Mouse (Mus musculus): ENCODE results near the gene Kcnj3.

Gene Kcnj3

DNA sequence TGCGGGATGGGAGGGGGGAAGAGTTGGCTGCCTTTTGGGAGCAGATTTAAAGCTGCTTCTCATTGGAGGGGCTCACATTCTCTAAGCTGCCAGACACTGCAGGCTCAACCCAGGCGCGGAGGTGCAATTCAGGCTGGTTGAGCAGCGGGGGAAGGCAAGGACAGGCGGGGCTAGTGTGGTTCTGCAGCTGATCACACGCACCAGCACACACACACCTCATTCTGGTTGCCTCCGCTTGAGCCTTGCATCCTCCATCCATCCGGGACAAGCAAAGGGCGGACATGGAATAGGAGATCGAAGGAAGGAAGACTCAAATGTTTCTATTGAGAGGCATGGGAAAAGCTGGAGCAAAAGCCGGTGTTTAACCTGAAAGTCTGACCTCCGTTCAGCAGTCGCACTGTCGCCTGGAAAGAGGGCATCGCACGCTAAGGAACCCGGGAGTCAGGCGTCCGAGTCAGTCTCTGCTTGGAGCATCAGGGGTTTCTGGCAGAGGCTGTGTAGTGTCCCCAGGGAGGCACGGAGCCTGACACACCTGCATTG is at the start of gene Kcnj3:
Gene Kcnj3 (plus strand): TSS at position 250 of the 540 bp plus-strand sequence.
- no peak for TF ChIP-seq GATA4 (IDR thresholded peaks at IDR 0.05; ENCODE audit: insufficient replicate concordance, low read length)

DNA sequence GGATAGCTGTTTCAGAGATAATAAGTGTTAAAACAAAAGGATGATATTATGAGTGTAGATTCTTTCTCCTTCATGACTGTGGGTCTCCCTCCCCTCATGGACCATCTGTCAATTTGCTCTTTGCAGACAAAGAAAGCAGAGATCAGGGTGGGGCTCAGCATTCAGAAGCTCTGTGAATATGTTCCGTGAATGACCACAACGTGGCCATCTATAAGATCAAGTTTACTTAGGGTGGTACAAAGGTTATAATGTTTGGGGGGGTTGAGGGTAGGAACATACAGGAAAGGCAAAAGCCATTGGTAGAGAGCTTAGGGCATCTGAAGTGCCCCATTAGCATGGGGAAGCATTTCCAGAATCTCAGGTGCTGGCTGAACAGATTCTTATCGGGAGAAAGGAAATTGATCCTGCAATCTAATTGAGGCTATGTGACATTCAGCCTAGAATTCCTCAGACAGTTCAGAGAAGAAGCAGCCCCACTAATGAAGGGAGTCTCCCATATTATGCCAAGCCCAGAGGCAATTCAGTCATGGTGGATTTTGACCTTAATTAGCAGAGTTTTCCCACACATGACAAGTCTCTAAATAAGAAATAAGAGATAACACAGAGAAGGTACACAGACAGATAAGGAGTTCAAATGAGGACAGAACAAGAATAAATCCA is 45.3 kb upstream of the Kcnj3 start:
- TF ChIP-seq GATA4 (IDR thresholded peaks at IDR 0.05; ENCODE audit: insufficient replicate concordance, low read length) = no peak

DNA sequence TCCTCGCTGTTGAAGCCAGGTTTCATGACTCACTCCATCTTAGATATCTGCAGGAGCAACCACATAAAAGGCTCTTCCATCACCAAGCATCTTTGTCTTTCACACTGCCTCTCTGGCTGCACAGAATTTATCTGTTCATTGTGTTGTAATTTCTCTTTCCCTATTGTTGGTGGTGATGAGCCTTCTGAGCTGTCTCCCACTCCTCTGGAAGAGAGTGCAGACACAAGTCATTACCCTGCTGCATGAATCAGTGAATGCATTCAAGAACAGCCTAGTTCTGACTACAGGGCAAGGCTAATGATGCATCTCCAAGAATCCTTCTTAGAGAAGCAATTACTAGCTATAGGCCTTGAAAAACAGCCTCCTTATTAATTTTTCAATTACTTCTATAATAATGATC is 30.5 kb upstream of the Kcnj3 start:
- no peak for TF ChIP-seq GATA4 (IDR thresholded peaks at IDR 0.05; ENCODE audit: insufficient replicate concordance, low read length)

DNA sequence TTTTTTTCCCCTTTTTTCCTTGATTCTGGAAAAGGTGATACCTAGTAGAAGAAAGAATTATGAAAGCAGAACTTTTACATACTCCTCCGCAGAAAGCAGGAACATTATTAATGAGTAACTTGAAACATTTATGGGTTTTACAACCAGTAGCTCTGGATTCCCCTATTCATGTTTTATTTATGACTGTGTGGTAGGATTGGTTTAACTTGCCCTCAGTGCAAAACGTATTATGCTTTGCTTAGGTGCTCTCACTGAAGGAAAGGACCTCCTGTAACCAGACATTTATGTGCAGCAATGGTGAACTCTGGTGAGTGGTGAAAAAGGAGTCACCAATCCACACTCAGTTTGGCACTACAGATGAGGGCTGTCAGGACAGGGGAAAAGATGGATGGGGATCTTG is 8.1 kb upstream of the Kcnj3 start:
- TF ChIP-seq GATA4 (IDR thresholded peaks at IDR 0.05; ENCODE audit: insufficient replicate concordance, low read length) = no peak

DNA sequence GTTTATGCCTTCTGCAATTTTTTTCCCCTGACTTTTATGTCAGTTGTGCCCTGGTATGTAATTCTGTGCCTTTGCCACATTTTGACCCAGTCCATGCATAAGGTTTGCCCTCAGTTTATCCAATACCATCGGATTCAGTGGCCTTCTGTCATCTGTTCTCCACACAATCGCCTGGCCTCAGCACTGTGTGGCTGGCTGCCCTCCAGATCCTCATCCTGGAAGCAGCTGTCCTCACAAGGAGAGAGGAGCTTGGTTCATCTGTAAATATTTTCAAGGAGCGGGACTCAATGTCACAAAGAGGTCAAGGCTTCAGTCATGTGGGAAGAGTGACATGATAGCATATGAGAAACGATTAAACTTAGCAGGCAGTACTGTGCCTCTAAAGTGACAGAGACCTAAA is 3.7 kb upstream of the Kcnj3 start:
- no peak for TF ChIP-seq GATA4 (IDR thresholded peaks at IDR 0.05; ENCODE audit: insufficient replicate concordance, low read length)

DNA sequence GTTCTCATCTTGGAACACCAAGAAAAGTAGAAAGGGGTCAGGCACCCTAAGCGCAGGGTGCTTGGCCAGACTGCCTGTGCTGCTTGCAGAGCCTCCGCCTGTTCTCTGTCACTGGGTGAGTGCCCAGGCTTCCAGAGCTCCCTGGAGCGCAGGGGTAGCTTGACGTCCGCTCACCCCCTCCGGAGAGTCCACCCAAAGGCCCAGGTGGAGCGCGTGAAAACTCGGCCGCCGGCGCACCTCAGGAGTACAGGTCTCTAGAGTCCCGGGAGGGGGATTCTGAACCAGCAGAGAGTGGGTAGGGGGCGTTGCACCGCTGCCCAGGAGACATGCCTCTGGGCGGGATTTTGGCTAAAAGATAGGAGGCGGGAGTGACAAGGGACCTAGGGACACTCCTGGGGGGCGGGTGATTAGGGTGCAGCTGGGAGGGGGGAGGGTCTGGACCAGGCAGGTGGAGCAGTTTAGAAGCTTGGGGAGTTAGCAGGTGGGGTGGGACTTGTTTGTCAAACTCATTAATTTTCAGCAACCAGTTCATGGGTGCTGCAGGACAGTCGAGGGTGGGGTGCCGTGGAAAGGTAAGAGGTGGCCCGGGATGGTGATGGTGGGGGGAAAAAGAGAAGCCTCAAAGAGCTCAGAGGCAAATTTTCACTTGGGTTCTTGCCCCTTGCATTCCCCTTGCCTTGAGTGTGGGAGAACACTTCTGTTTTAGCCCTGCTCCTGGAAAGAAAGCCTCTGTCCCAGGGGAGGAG is 664 bp downstream of the Kcnj3 start:
- no peak for TF ChIP-seq GATA4 (IDR thresholded peaks at IDR 0.05; ENCODE audit: insufficient replicate concordance, low read length)

DNA sequence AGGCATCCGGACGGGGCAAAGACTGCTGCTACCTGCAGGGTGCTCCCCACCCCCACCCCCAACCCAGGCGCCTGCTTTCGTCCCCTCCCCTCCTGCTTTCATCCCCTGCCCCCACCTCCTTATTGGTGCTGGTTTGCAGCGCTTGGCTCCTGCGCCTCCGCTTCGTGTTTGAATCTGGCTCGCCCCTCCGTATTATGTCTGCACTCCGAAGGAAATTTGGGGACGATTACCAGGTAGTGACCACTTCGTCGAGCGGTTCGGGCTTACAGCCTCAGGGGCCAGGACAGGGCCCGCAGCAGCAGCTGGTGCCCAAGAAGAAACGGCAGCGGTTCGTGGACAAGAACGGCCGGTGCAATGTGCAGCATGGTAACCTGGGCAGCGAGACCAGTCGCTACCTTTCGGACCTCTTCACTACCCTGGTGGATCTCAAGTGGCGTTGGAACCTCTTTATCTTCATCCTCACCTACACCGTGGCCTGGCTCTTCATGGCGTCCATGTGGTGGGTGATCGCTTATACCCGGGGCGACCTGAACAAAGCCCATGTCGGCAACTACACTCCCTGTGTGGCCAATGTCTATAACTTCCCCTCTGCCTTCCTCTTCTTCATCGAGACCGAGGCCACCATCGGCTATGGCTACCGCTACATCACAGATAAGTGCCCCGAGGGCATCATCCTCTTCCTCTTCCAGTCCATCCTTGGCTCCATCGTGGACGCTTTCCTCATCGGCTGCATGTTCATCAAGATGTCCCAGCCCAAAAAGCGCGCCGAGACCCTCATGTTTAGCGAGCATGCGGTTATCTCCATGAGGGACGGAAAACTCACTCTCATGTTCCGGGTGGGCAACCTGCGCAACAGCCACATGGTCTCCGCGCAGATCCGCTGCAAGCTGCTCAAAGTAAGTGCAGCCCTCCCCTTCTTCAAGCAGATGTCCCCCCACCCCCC is 1.5 kb downstream of the Kcnj3 start:
- no peak for TF ChIP-seq GATA4 (IDR thresholded peaks at IDR 0.05; ENCODE audit: insufficient replicate concordance, low read length)

DNA sequence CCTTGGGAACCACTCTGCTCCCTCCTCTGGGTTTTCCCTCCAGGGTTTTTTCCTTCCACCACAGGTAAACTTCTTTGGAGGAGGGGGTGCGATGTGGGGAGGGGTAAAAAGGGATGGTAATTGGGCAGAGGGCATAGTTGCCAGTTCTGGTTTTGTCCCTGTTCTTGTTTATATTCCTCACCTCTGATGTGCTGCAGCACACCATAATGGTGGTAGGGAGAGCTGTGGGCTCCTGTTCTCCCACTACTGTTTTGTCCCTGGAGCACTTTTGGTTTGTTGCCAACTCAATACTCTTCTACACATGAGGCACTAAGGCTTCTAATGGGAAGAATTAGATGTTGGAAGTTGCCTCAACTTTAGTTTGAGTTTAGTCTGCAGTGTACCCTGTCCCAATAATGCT is 2.2 kb downstream of the Kcnj3 start:
- TF ChIP-seq GATA4 (IDR thresholded peaks at IDR 0.05; ENCODE audit: insufficient replicate concordance, low read length) = no peak

DNA sequence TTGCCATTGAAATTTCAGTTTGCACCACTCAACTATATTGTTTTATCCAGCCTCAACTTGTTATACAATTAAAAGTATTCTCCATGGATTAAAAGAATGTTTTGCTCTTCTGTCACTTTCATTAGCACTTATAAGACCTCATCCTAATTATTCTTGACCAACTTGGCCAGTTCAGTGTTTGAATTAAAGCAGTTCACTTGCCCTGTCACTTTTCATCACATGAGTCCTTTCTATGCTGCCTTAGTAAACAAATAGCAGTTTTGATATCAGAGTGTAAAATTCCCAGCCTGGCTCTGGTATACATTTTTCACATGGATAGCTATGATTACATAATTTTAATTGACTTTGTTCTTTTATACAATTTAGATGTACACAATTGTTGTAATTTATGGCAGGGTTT is 3.4 kb downstream of the Kcnj3 start:
- TF ChIP-seq GATA4 (IDR thresholded peaks at IDR 0.05; ENCODE audit: insufficient replicate concordance, low read length) = no peak

DNA sequence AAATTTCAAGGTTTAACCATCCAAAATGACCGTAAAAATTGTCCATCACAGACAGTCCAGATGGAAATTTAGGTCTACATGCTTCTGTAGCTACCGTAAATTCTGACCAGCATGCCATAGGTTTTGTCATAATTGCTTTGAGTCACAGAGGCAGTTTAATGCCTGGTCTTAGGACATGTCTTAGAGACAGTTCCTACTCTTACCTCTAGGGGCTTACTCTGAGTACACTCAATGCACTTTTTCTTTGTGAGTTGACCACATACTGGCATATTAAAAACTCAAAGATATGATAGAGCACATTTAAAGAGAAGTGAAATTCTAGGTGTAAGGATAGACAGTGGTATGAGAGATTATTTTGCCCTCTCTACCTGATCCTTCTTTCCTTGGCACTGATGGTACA is 6.2 kb downstream of the Kcnj3 start:
- no peak for TF ChIP-seq GATA4 (IDR thresholded peaks at IDR 0.05; ENCODE audit: insufficient replicate concordance, low read length)

DNA sequence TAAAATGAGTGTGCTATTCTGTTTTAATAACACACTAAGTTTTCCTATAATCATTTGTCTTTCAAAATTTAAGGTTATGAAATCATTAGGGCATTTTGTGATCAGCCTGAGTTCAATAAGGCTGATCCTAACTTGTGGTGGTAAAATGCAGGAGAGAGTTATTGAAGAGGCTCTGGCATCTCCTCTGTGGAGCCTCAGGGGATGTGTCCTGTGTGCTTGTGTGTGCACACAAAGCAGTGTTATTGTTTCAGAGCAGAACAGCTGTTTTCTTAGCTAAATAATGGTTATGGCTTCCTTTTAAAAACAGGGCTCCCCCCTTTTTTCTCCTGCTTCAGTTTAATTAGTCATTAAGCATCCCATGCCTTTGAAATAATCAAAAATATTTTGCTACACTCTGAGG is 11.5 kb downstream of the Kcnj3 start:
- TF ChIP-seq GATA4 (IDR thresholded peaks at IDR 0.05; ENCODE audit: insufficient replicate concordance, low read length) = no peak

DNA sequence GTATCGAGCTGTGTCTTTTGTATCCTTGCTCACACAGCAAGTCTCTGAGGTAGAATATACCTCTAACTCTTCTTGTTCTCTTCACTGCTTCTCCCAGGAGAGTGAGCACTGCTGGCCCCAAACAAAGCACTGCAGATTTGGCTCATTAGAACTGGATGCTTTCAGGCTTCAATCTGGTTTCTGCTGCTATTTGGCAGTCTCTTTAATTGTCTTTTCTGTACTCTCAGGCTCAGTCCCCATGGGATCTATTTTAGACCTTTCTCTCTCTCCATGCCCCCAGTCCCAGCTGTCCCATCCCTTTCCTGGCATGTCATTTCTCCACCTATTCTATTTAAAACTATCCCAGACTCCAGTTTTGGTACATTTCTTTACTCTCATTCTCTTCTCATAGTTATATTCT is 15.0 kb downstream of the Kcnj3 start:
- TF ChIP-seq GATA4 (IDR thresholded peaks at IDR 0.05; ENCODE audit: insufficient replicate concordance, low read length) = no peak

DNA sequence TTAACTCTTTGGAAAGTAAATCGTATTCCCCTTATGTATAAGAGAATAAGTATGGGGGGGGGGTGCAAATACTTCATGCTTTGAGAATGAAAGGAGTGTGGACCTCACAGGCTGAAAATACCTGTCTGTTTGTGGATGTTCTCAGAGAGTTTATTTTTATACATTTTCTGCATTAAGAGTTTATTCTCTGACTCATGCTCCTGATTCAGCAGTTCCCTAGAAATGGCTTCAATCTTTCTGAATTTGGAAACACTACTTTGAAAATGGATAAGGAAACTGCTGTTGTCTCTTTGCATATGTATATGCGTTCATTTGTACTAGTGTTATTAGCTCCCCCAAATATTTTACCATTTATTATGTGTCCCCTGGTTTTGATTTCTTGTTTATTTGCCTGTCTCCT is 23.4 kb downstream of the Kcnj3 start:
- TF ChIP-seq GATA4 (IDR thresholded peaks at IDR 0.05; ENCODE audit: insufficient replicate concordance, low read length) = no peak

DNA sequence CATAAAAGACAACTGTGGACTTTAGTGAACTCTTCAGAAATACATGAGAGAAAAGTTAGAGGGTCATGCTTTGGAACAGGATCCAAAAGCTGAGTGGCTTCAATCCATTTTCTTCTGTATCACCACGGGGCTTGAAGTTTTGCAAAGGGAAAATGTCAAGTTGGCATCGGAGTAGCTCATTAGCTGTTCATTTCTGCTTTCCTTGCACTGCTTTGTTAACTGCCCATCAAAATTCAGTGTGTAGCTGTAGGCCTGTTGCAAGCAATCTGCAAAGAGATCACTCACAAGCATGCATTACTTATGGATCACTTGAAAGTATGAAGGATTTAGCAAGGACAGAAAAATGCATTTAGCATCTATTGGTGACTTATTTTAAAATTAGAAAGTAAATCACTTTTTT is 33.4 kb downstream of the Kcnj3 start:
- no peak for TF ChIP-seq GATA4 (IDR thresholded peaks at IDR 0.05; ENCODE audit: insufficient replicate concordance, low read length)

DNA sequence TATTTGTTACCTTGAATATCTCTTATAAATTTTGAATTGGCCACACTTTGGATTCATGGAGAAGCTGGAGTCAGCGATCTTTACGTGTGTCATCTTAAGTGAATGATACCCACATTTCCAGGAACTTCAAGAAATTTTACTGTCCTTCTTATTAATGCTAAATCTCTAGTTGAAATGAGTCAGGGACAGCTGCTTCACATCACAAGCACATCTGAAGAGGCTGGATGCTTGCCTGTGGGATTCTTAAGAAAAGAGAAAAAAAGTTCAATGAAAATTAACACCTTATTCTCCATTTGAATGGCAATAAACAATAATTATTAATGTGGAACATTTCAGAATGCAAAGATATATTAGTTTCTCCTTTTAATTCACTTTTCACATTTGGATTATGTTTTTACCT is 34.2 kb downstream of the Kcnj3 start:
- no peak for TF ChIP-seq GATA4 (IDR thresholded peaks at IDR 0.05; ENCODE audit: insufficient replicate concordance, low read length)
